Mouse (Mus musculus) midbrain, embryonic 14.5 days (tissue): ENCODE measurements around the gene Isl1. TPM values are rescaled to one million over a fixed set of nuclear protein-coding genes. Genes with fewer than 3 reads are reported as not detected.

ENCODE experiments used
- ATAC-seq: fragments of 200-750 bp; cut with Nextera tagmentation; 2 replicates; pipeline ENCODE4 v1.8.0; 2017; ENCODE audit warnings: moderate number of reproducible peaks, moderate library complexity; ENCODE audit not compliant: low FRiP score, low TSS enrichment
- DNase-seq: peaks from one replicate; pipeline ENCODE4 v3.0.0-alpha.2; 2015
- H3K27ac ChIP-seq: fragments of 300-500 bp; sonication (generic); replicated peaks from 2 replicates; pipeline ENCODE4 v1.5.1; 2014; ENCODE audit warnings: mild to moderate bottlenecking, low read depth, low read length, moderate library complexity
- H3K27me3 ChIP-seq: fragments of 300-500 bp; sonication (generic); 2 replicates; pipeline ENCODE4 v1.6.1; 2014; ENCODE audit warnings: low read length, control low read depth, mixed read lengths; ENCODE audit not compliant: control insufficient read depth, insufficient read depth
- H3K36me3 ChIP-seq: fragments of 300-500 bp; sonication (generic); 2 replicates; pipeline ENCODE4 v1.6.1; 2014; ENCODE audit warnings: low read length, control low read depth; ENCODE audit not compliant: control insufficient read depth, insufficient read depth
- H3K4me1 ChIP-seq: fragments of 300-500 bp; sonication (generic); 2 replicates; pipeline ENCODE4 v1.6.1; 2014; ENCODE audit warnings: mild to moderate bottlenecking, antibody characterized with exemption, low read length, control low read depth; ENCODE audit not compliant: control insufficient read depth, insufficient read depth
- H3K4me2 ChIP-seq: fragments of 300-500 bp; sonication (generic); 2 replicates; pipeline ENCODE4 v1.6.1; 2014; ENCODE audit warnings: mild to moderate bottlenecking, low read length, moderate library complexity
- H3K4me3 ChIP-seq: fragments of 300-500 bp; sonication (generic); replicated peaks from 2 replicates; pipeline ENCODE4 v1.5.1; 2014; ENCODE audit warnings: low read depth, low read length
- H3K9ac ChIP-seq: fragments of 300-500 bp; sonication (generic); replicated peaks from 2 replicates; pipeline ENCODE4 v1.6.1; 2014; ENCODE audit warnings: mild to moderate bottlenecking, low read length, moderate library complexity
- H3K9me3 ChIP-seq: fragments of 300-500 bp; sonication (generic); 2 replicates; pipeline ENCODE4 v1.6.1; 2016; ENCODE audit warnings: low read length, control low read depth, mixed read lengths; ENCODE audit not compliant: control insufficient read depth
- WGBS: fragments of 180-500 bp; shearing (Covaris S2); extraction: QIAGEN DNeasy Blood & Tissue Kit; methylation state at CpG from one replicate; pipeline ENCODE4 v1.1.7; 2014; 5-methylcytosine and 5-hydroxymethylcytosine counted together
- polyA plus RNA-seq: library from polyadenylated mRNA; unstranded; fragments of >200 nt; fragmentation: Nextera tagmentation; extraction: Ambion mirVana; gene quantifications from 2 replicates; pipeline ENCODE4 v1.2.1, GENCODE M21; 2014

The Isl1 gene
- 5.4 and 8.1 TPM in 2 replicates for polyA plus RNA-seq

DNA sequence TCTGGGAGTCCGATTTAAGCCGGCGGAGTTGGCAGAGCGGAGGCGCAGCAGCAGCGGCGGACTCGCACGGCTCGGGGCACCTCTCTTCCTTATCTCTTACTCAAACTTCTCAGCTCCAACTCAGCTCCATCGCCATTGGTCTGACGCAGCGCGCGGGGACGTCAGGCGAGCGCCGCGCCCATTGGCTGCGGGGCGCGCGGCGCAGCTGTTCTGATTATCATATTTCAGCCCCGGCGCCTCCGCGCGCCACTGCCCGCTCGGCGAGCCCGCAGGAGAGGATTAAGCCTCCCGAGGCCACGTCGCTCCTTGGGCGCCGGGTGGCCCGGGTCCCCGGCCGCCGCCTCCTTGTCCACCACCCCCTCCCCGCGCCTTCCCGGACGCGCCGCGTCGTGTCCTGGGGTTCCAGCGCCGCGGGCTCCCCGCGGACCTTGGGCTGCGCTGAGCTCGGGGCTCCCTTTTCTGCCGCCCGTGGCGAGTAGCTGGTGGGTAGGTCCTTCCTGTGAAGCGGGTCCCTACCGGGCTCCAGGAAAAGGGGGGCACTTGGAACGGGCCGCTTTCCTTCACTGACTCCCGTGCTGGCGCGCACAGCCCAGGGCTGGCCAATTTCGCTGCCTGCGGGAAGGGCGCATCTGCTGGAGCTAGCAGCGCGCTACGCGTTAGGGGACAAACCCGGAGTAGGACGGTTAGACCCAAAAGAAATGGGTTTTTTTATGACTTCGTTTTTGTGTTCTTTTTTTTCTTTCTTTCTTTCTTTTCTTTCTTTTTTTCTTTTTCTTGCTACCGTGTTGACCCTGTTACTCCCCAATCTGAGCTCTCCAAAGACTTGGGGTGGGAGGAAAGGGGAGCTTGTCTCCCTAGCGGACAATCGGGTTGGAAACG is at the start of gene Isl1:
TSS of gene Isl1 (minus strand) at position 106 of the 879 bp plus-strand sequence.
- peak; percentile 87 for DNase-seq
- H3K27me3 ChIP-seq, result peaks cover 88% of the 10 kb centered on the region
- WGBS, result under 1% methylated on average over 80 of the region's 82 CpGs

DNA sequence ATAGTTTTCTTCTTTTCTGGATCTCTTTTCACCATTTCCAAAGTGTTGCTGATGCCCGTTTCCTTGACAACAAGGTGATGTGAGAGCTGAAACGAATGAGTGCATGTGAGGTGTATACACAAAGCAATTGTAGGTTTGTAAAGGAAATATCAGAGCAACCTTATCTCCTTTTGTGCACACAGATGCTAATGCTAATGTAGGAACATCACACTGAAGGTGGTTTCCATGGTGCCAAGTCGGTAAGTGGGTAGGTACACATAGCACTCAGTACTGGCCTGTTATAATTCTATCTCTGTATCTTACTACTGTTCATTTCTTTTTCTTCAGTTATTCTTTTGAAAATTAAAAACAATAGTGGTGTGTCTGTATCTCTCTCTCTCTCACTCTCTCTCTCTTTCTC is 26.3 kb upstream of the Isl1 start:
- Histone ChIP-seq H3K9ac (no peak overlapping the region), H3K4me3 (no peak overlapping the region), H3K4me2 (no peak overlapping the region), H3K36me3 (no peaks in the 10 kb centered on the region), H3K27ac (no peak overlapping the region), H3K27me3 (no peaks in the 10 kb centered on the region; the same call in 1 of the 2 replicates), H3K4me1 (no peaks in the 10 kb centered on the region), H3K9me3 (no peaks in the 10 kb centered on the region)
- 68% methylated on average over 3 of the region's 3 CpGs for WGBS
- ATAC-seq (no peak), DNase-seq (peak; percentile 8)

More for the DNA sequence above, at the start of gene Isl1:
- Histone ChIP-seq H3K9ac (peak within 1 kb of the TSS; percentile 40; the same call in 1 of the 2 replicates), H3K4me2 (peak within 1 kb of the TSS; percentile 85), H3K9me3 (no peaks in the 10 kb centered on the region), H3K4me1 (peaks cover 6% of the 10 kb centered on the region; the same call in 1 of the 2 replicates), H3K4me3 (peak within 1 kb of the TSS; percentile 43), H3K36me3 (no peaks in the 10 kb centered on the region), H3K27ac (no peak within 1 kb of the TSS)
- peak; percentile 94 for ATAC-seq

DNA sequence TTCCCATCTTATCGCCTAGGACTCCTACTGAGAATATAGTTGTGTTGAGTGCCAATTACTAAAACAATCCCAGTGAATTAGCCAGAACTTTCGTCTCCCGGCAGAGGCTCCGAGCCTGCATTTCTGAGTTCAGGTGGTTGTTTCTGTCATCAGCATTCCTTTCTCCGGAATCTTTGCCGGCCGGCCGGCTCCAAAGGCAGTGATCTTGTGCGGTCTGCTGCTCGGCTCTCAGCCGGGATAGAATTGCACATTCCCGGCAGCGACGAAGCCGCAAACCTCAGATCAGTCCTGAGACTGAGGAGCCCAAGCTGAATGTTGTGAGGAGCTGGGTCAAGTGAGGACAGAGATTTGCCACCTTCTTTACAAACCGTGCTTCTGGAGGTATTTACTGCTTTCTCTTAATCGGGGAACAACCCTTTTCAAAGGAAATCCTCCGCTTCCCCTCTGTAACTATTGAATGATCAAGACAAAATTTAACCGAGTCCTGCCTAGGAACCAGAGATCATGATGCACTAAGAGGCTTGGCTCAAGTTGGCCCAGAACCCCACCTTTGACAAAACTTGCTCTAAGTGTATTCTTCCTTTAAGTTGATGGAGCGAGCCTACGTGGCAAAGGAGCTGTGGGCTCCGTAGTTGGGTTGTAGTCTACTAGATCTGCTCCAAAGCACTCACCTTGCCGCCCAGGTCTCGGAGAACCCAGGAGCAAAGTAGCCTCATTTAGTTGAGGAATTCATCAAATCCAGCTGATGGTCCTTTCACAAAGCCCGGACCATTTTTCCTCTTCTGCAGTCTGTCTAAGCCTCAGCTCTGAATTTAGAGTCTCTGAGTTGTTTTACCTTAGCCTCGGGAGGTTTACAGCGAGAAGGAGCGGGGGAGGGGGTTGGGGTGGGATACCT is 4.4 kb upstream of the Isl1 start:
- ATAC-seq (no peak), DNase-seq (peak; percentile 34)
- peaks cover 6% of the 10 kb centered on the region; the same call in 1 of the 2 replicates for H3K4me1 ChIP-seq
- no peak overlapping the region for H3K4me2 ChIP-seq
- H3K4me3 ChIP-seq, result no peak overlapping the region
- under 1% methylated on average over 28 of the region's 28 CpGs for WGBS
- no peak overlapping the region for H3K27ac ChIP-seq
- peaks cover 70% of the 10 kb centered on the region for H3K27me3 ChIP-seq
- H3K9me3 ChIP-seq, result no peaks in the 10 kb centered on the region
- H3K9ac ChIP-seq, result no peak overlapping the region
- no peaks in the 10 kb centered on the region for H3K36me3 ChIP-seq

DNA sequence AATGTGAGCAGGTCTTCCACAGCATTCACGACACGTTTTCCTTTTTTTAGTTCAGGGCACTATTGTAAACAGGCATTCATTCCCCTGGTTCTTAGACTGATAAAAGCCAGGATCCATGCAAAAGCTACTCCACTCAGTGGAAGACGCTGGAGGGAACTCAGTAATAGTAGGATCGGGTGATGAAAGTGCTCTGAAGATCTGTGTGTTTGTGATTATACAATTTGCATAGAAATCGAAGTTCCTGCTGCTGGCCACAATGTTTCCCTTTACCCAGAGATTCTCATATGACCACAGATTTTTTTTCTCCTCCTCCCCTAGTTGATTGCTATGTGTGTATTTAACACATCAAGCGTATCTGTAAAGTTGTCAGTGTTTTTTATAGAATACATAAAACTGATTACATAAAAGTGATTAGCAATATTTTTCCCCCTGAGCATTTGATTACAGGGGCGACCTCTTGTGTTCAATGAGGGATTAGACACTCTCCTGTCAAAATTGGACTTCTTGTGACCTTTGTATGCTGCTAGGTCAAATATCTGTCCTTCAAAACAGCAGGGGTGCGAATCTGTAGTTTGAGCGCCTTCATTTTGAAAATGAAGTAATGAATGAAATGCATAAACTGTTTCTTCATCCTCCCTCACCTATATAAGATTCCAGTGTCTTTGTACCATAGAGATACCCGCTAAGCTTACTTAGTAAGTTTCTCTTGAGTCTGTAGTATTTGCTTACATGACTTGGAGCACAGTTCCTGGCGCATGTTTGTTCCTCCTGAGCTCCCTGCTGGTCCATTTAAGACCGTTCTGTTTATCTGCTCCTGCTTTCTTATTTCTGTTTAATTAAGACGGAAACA is 2.6 kb upstream of the Isl1 start:
- Histone ChIP-seq H3K9me3 (no peaks in the 10 kb centered on the region), H3K4me1 (peaks cover 6% of the 10 kb centered on the region; the same call in 1 of the 2 replicates), H3K4me3 (no peak overlapping the region), H3K36me3 (no peaks in the 10 kb centered on the region), H3K4me2 (no peak overlapping the region), H3K9ac (no peak overlapping the region), H3K27ac (no peak overlapping the region), H3K27me3 (peaks cover 79% of the 10 kb centered on the region)
- 1% methylated on average over 13 of the region's 13 CpGs for WGBS
- no peak for ATAC-seq
- peak; percentile 58 for DNase-seq

DNA sequence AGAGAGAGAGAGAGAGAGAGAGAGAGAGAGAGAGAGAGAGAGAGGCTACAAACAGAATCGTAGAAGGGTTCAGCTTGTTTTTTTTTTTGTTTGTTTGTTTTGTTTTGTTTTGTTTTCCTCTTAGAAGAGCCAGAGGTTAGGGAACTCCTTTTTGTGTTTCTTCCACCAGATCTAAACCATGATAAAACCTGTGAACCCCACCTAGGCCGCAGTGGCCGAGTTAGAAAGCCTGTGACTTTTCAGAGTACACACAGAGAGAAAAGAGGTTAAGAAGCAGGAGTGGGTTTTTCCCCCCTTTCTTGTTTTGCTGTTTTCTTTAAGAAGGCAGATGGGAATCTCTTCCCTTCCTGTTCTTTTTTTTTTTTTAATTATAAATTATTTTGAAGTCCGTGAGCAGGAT is 1.5 kb upstream of the Isl1 start:
- WGBS, result 4% methylated on average over 4 of the region's 4 CpGs
- peaks cover 87% of the 10 kb centered on the region for H3K27me3 ChIP-seq
- peak; percentile 17 for DNase-seq
- no peak overlapping the region for H3K9ac ChIP-seq
- H3K36me3 ChIP-seq, result no peaks in the 10 kb centered on the region
- no peaks in the 10 kb centered on the region for H3K9me3 ChIP-seq
- no peak overlapping the region for H3K4me2 ChIP-seq
- no peak overlapping the region for H3K4me3 ChIP-seq
- H3K27ac ChIP-seq, result no peak overlapping the region
- no peak for ATAC-seq
- peaks cover 6% of the 10 kb centered on the region; the same call in 1 of the 2 replicates for H3K4me1 ChIP-seq

DNA sequence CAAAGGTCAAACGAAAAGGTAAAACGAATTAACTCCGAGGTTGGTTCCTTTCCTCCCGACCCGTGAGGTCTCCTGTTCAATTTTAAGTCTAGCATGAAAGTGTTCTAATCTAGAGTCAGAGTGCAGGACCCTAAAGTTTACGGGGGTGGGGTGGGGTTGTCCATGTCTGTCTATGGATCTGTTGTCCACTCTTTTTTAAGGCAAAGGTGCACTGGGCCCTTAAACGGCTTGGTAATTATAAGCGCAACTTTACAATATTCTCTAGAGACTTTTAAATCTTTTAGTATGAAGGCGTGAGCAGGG is 925 bp upstream of the Isl1 start:
- H3K36me3 ChIP-seq, result no peaks in the 10 kb centered on the region
- peak overlapping the region; percentile 43; the same call in 1 of the 2 replicates for H3K4me3 ChIP-seq
- peak overlapping the region; percentile 85 for H3K4me2 ChIP-seq
- ATAC-seq, result no peak
- H3K4me1 ChIP-seq, result peaks cover 6% of the 10 kb centered on the region; the same call in 1 of the 2 replicates
- no peaks in the 10 kb centered on the region for H3K9me3 ChIP-seq
- WGBS, result under 1% methylated on average over 9 of the region's 9 CpGs
- no peak overlapping the region for H3K9ac ChIP-seq
- H3K27me3 ChIP-seq, result peaks cover 87% of the 10 kb centered on the region
- no peak overlapping the region for H3K27ac ChIP-seq
- peak; percentile 43 for DNase-seq

DNA sequence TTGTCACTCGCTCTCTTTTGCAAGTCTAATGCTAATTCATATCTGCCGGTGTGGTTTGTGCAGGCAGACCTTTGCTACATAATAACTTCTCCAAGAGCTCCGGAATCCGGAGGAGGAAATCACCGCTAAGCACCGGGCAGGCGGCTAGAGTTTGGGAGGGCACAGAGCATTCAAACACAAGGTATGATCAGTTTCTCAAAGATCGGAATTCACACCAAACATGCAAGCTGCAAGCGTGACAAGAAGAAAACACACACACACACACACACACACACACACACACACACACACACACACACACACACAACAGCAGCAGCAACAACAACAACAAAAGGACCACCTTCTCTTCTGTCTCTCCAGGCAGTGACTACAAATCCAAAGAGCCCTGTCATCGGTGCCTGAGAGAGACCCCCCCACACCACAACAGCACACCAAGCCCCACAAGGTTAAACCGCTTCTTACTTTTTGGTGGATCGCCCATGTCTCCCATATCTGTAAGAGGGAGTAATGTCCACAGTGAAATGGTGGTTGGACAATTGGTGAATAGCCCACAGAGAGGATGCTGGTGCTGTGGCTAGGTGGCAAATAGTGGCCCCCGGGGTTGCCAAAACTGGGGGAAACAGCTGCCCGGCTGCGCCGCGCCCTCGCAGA is 431 bp downstream of the Isl1 start:
- DNase-seq (no peak), ATAC-seq (peak; percentile 31)
- Histone ChIP-seq H3K4me2 (peak overlapping the region; percentile 85), H3K9ac (no peak overlapping the region), H3K4me1 (peaks cover 6% of the 10 kb centered on the region; the same call in 1 of the 2 replicates), H3K4me3 (peak overlapping the region; percentile 43), H3K36me3 (no peaks in the 10 kb centered on the region), H3K27me3 (peaks cover 87% of the 10 kb centered on the region), H3K9me3 (no peaks in the 10 kb centered on the region), H3K27ac (no peak overlapping the region)
- under 1% methylated on average over 18 of the region's 18 CpGs for WGBS
